Mouse (Mus musculus): ENCODE data around the gene Eif3g.

Eif3g gene

GRCm38 (mm10) chr9:20888386-20888765 lies 10.0 kb downstream of the Eif3g start:
- DNase-seq (ENCODE audit: low spot score): no peak

GRCm38 (mm10) chr9:20887704-20888385 lies 10.6 kb downstream of the Eif3g start, which contains the start of gene Ppan:
TSS of gene Ppan (plus strand) at chr9:20888175.
- DNase-seq (ENCODE audit: low spot score): peak; percentile 95

DNA sequence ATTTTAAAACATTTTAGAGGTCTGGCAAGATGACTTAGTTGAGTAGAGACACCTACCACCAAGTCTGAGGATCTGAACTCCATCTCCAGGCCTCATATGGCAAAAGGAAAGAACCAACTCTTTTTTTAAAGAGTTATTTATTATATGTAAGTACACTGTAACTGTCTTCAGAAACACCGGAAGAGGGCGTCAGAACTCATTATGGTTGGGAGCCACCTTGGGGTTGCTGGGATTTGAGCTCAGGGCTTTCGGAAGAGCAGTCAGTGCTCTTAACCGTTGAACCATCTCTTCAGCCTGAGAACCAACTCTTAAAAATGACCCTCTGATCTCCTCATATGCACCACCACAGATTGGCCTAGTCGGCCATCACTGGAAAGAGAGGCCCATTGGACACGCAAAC lies 11.2 kb downstream of the Eif3g start:
- DNase-seq (ENCODE audit: low spot score): no peak

DNA sequence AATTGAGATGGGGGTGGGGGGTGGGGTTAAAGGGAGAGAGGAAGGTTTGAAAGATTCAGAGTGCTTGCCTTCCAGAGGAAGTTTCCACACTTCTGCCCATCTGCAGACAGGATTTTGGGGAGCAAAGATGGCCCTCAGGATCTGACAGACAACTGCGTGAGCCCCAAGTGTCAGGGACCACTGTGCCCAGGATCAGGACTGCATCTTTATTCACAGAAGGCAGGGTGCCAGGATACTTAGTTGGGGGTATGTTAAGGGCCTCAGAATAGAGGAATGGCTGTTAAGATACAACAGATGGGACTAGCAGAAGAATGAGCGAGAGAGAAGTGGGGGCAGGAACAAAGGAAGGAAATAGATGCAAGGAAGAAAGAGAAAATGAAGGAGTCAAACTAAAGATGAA lies 11.9 kb downstream of the Eif3g start:
- no peak for DNase-seq (ENCODE audit: low spot score)

GRCm38 (mm10) chr9:20879097-20879792 lies 19.2 kb downstream of the Eif3g start, which contains the start of gene Angptl6:
TSS of gene Angptl6 (minus strand) at chr9:20879727.
- DNase-seq (ENCODE audit: low spot score): no peak

- DNase-seq (ENCODE audit: low spot score): no peak
Observed at GRCm38 (mm10) chr9:20878710-20879065, 19.7 kb downstream of the Eif3g start.

DNA sequence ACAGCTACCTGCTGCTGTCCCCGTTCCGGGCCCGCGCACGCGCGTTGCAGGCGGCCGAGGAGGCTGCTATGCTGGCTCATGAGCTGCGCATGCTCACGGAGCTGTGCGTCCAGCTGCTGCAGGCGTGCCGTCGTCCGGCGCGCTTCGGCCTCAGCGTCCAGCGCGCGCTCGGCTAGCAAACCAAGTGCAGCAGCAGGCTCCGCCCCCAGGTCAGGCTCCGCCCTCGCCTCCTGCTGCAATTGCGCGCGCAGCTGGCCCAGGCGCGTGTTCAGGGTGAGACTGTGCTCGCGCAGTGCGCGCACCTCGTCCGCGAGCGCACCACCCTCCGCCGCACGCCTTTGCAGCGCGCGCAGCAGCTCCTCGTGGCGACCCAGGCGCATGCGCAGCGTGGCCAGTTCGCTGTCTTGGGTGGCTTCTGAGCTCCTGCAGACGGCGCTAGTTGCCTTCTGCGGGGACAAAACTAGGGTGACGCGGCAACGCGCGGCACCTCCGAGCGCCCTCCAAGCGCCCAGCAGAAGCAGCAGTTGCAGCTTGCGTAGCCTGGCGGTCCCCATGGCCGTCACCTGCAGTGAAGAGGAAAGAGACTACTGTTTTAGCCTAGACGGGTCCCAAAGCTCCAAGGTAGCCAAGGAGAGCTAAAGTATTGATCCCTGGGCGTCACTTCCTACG lies 20.2 kb downstream of the Eif3g start:
- DNase-seq (ENCODE audit: low spot score): peak; percentile 99

DNA sequence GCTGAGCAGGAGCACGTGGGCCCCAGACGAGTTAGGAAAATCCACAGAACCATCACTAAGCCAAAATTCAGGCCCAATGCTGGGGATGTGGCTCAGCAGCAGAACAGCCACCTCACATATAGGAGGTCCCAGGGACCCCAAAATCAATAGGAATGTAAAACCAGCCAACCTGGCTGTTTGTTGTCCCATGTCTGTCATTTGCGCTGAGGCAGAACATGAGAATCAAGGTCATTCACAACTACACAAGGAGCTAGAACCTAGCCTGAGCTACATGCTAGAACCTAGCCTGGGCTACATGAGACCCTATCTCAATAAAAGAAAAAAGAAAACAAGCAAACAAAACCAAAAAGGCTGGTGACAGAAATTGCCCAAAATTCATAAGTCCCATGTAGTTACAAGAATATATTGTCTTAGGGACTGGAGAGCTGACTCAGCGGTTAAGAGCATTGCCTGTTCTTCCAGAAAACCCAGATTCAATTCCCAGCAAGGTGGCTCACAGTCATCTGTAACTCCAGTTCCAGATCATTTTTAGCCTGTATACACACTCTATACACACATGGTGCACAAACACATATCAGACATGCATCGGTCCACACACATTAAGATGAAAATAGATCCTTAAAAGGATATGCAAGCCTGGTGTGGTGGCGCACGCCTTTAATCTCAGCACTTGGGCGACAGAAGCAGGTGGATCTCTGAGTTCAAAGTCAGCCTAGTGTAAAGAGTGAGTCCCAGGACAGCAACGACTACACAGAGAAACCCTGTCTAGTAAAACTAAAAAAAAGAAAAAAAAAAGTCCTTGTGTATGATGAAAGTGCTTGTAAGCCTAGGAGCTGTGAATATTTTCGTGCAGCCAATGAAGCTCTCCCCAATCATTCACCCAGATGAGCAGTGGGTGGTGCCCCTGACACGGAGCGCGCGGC lies 21.0 kb downstream of the Eif3g start:
- no peak for DNase-seq (ENCODE audit: low spot score)

GRCm38 (mm10) chr9:20876318-20877117 lies 21.9 kb downstream of the Eif3g start:
- no peak for DNase-seq (ENCODE audit: low spot score)

GRCm38 (mm10) chr9:20875021-20875790 lies 23.2 kb downstream of the Eif3g start:
- DNase-seq (ENCODE audit: low spot score): no peak

DNA sequence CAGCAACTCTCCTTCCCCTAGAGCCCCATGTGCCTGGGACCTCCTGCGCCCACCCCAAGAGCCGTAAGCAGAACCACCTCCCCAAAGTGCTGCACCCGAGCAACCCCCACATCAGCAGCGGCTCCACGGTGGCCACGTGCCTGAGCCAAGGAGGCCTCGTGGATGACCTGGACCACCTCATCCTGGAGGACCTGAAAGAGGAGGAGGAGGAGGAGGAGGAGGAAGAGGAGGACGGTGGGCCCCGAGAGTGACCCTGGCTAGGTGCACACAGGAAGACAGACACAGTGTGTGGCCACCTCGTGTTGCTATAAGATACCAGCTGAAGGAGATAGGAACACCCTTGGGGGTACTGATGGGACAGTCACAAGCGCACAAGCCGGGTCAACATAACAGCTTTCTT lies 24.9 kb downstream of the Eif3g start:
- DNase-seq (ENCODE audit: low spot score): no peak

DNA sequence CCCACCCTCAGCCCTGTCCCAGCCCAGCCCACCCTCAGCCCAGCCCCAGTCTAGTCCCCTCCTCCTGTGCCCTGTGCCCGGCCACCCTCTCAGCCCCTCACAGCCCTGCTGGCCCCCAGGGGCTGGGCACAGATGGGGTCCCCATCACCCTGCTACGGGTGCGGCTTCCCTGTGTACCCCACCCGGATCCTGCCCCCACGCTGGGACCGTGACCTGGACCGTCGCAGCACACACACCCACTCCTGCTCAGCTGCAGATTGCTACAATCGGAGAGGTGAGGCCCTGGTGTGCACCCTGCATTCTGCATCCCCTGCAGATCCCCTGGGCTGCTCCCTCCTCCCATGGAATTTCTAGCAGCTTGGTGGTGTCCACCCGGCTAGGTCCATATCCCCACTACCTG lies 25.4 kb downstream of the Eif3g start:
- no peak for DNase-seq (ENCODE audit: low spot score)

GRCm38 (mm10) chr9:20870211-20871173 lies 27.9 kb downstream of the Eif3g start:
- DNase-seq (ENCODE audit: low spot score): no peak

- no peak for DNase-seq (ENCODE audit: low spot score)
Observed at GRCm38 (mm10) chr9:20869246-20869645, 29.2 kb downstream of the Eif3g start.

DNA sequence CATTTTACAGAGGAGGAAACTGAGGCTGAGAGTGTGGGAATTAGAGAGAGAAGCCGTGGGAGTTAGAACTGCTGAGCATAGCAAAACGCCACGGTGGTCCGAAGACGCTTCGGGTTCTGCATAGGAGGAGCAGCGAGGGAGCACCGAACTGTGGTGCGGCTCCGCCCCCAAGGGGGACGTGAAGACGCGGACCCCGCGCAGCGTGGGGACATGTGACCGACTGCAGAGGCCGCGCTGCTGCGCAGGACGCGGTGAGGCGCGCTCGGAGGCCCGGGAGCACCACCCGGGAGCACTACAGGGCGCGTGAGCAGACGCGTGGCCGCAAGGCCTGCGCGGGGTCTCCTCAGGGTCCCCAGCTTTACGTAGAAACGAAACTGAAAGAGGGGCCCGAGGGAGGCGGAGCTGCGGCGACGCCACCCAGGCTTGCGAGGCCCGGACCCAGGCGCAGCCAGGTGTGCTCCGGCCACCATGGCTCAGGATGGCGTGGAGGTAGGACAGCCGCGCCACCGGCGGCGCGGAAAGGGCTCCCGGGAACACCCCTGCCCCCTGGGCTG lies 29.9 kb downstream of the Eif3g start, which contains the start of gene A230050P20Rik:
A230050P20Rik (plus strand) TSS at position 195 of the 554 bp plus-strand sequence.
- DNase-seq (ENCODE audit: low spot score): no peak

- peak; percentile 55 for DNase-seq (ENCODE audit: low spot score)
Observed at GRCm38 (mm10) chr9:20866879-20867278, 31.5 kb downstream of the Eif3g start.

- DNase-seq (ENCODE audit: low spot score): no peak
Observed at GRCm38 (mm10) chr9:20862225-20862624, 36.2 kb downstream of the Eif3g start.

DNA sequence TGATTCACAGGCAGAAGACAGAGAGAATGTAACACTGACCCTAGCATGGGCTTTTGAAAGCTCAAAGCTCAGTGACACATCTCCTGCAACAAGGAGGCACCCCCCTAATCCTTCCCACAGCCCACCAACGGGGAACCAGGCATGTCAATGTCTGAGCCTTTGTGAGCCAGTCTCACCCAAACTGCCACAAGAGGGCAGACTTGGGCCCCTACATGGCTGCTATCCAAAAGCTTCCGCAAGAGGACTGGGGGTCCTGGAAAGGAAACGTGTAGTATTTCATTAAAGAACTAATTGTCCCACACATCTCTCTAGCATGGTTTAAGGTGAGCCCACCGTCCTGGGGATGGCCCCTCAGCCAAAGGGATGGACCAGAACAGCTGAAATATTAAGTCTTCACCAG lies 36.6 kb downstream of the Eif3g start:
- DNase-seq (ENCODE audit: low spot score): no peak

GRCm38 (mm10) chr9:20859926-20860325 lies 38.5 kb downstream of the Eif3g start:
- no peak for DNase-seq (ENCODE audit: low spot score)
